In genomic region chr19:4449230-4449629, GRCm38 (mm10) we compare ENCODE assay signal across 20 mouse cellular contexts. TPM values are rescaled to one million over a fixed set of nuclear protein-coding genes. Genes with fewer than 3 reads are reported as not detected.
DNase-seq lines count a peak whose midpoint lies in the region; ATAC-seq and TF ChIP-seq lines count a peak whose summit lies in the region.
"Had no signal": no experiment of that assay in that cellular context is flagged by ENCODE, and none has a peak within 500 bp of the region (broad histone marks: within the 10 kb centered on the region; RNA-seq: fewer than 3 reads in every experiment).

No protein-coding gene starts in this region.

- 0 out of 2 replicates have a peak overlapping the region, but pooled peaks have one; percentile 46 for H3K27ac ChIP-seq in stomach, postnatal 0 days (replicated peaks)

- WGBS in stomach, postnatal 0 days, result 85% methylated on average over 9 of the region's 9 CpGs

- no peak overlapping the region for H3K4me3 ChIP-seq in stomach, postnatal 0 days (ENCODE audit: low read depth, low read length)

- no peak for TF ChIP-seq CTCF in stomach, postnatal 0 days (IDR thresholded peaks at IDR 0.05; ENCODE audit: low read depth)

- H3K9me3 ChIP-seq in stomach, postnatal 0 days (ENCODE audit: control insufficient read depth, low read length), result no peaks in the 10 kb centered on the region
- H3K9me3 ChIP-seq: G1E had no signal

- no peak overlapping the region for H3K4me2 ChIP-seq in stomach, postnatal 0 days (replicated peaks; ENCODE audit: low read depth)

- no peak overlapping the region for H3K9ac ChIP-seq in stomach, postnatal 0 days (ENCODE audit: low read length)

- DNase-seq in stomach, postnatal 0 days (ENCODE audit: low spot score), result peak; percentile 73
- no peak for DNase-seq in right cerebral cortex, postnatal 4 days
- DNase-seq: adrenal gland, adult 2 months; adrenal gland, adult 8-10 months; adrenal gland, postnatal 10 days; adrenal gland, postnatal 14 days; adrenal gland, postnatal 25 days; adrenal gland, postnatal 36 days; B cell, adult 2 months; cerebellum, adult 11 months; cerebellum, adult 11-12 months; cerebellum, adult 18-20 months; cerebellum, adult 2 months had no signal

- no peaks in the 10 kb centered on the region for H3K36me3 ChIP-seq in stomach, postnatal 0 days (ENCODE audit: control insufficient read depth, insufficient read depth, low read length)
- H3K36me3 ChIP-seq: G1E had no signal

- TF ChIP-seq EP300 in stomach, postnatal 0 days (optimal IDR thresholded peaks at IDR 0.05), result no peak

- H3K27me3 ChIP-seq in stomach, postnatal 0 days (ENCODE audit: control insufficient read depth, insufficient read depth, low read length), result no peaks in the 10 kb centered on the region
- H3K27me3 ChIP-seq: CH12.LX, Patski had no signal

- ATAC-seq in stomach, postnatal 0 days (ENCODE audit: low FRiP score, low TSS enrichment), result peak; percentile 53
- ATAC-seq: activated CD4-positive, CD25-positive, alpha-beta regulatory T cell, adult 4 months; CD4-positive, CD25-positive, alpha-beta regulatory T cell, adult 4 months; Patski had no signal

- no peaks in the 10 kb centered on the region for H3K4me1 ChIP-seq in stomach, postnatal 0 days (replicated peaks; ENCODE audit: control insufficient read depth, insufficient read depth)

RNA-seq across cellular contexts. Expression of gene Rhod, which starts 10.0 kb away (rescaled TPM):
- 45.5 and 48.0 TPM in 2 replicates for polyA plus RNA-seq in stomach, postnatal 0 days (2015; fragmentation: Nextera tagmentation; extraction: Ambion mirVana)

RNA-seq across cellular contexts. Expression of gene Syt12, which starts 28.0 kb away (rescaled TPM):
- polyA plus RNA-seq in stomach, postnatal 0 days (2015; fragmentation: Nextera tagmentation; extraction: Ambion mirVana), result 1.9 and 2.5 TPM in 2 replicates
- polyA plus RNA-seq: CD4-positive, CD25-positive, alpha-beta regulatory T cell, adult 4 months; G1E had no signal

RNA-seq across cellular contexts. Expression of gene 2010003K11Rik, which starts 49.2 kb away (rescaled TPM):
- 0.74 and 1.5 TPM in 2 replicates for polyA plus RNA-seq in stomach, postnatal 0 days (2015; fragmentation: Nextera tagmentation; extraction: Ambion mirVana)
- polyA plus RNA-seq: activated CD4-positive, CD25-positive, alpha-beta regulatory T cell, adult 4 months; brain, embryonic 14.5 days; C2C12; CD4-positive, CD25-positive, alpha-beta regulatory T cell, adult 4 months; cerebellum, adult 2 months; G1E had no signal

RNA-seq across cellular contexts. Expression of gene Kdm2a, which starts 51.1 kb away (rescaled TPM):
- 12.9 and 15.0 TPM in 2 replicates for polyA plus RNA-seq in stomach, postnatal 0 days (2015; fragmentation: Nextera tagmentation; extraction: Ambion mirVana)
